Mouse (Mus musculus) kidney, adult 2 months (tissue): ENCODE measurements at regions not wholly inside any gene's neighbourhood (a gene's known extent, or its start where the extent isn't known, plus 50 kb on each side); places are given as distances from the start of the nearest gene placed in this dataset.
"Not testable (repeated sequence)": the region's sequence is repeated elsewhere in the genome, so short reads cannot be mapped to it uniquely, and the experiment has no call there.

Experiments
- DNase-seq: peaks from one replicate; pipeline ENCODE4 v3.0.0; 2021
- H3K27ac ChIP-seq: fragments of 200-500 bp; 2 replicates; pipeline ENCODE4 v1.5.1; 2012; ENCODE audit warnings: low read depth, low read length, control low read depth, inconsistent platforms; ENCODE audit not compliant: insufficient read depth
- H3K27me3 ChIP-seq: fragments of 200-500 bp; replicated peaks from 2 replicates; pipeline ENCODE4 v1.6.1; 2012; ENCODE audit warnings: mild to moderate bottlenecking, moderate library complexity, low read length, inconsistent platforms; ENCODE audit not compliant: control insufficient read depth, insufficient read depth
- H3K36me3 ChIP-seq: fragments of 200-500 bp; 2 replicates; pipeline ENCODE4 v1.6.1; 2012; ENCODE audit warnings: mild to moderate bottlenecking, moderate library complexity, low read length, inconsistent platforms; ENCODE audit not compliant: control insufficient read depth, insufficient read depth
- H3K4me1 ChIP-seq: fragments of 200-500 bp; 2 replicates; pipeline ENCODE4 v1.6.1; 2011; ENCODE audit warnings: low read length; ENCODE audit not compliant: control insufficient read depth, insufficient read depth
- H3K4me3 ChIP-seq: fragments of 200-500 bp; 2 replicates; pipeline ENCODE4 v1.5.1; 2011; ENCODE audit warnings: mild to moderate bottlenecking, low read depth, low read length, control low read depth; ENCODE audit not compliant: insufficient read depth
- CTCF ChIP-seq: fragments of 200-500 bp; conservative IDR thresholded peaks from 2 replicates; pipeline ENCODE4 v1.5.1; 2011; ENCODE audit warnings: low read depth, mild to moderate bottlenecking, control low read depth, low read length, moderate library complexity, mixed read lengths; ENCODE audit not compliant: insufficient read depth, insufficient read length
- POLR2A ChIP-seq: fragments of 200-500 bp; IDR thresholded peaks from one replicate; pipeline ENCODE4 v1.6.1; 2011; ENCODE audit warnings: low read depth, low read length, control low read depth
- WGBS: fragments of 180-500 bp; shearing (Covaris S2); methylation state at CpG from one replicate; pipeline ENCODE4 v1.1.7; 2018; 5-methylcytosine and 5-hydroxymethylcytosine counted together

GRCm38 (mm10) chr14:27562564-27562963 lies 54.3 kb upstream of the Ccdc66 start:
- H3K4me3 ChIP-seq, H3K36me3 ChIP-seq, H3K27ac ChIP-seq, H3K27me3 ChIP-seq, H3K4me1 ChIP-seq, DNase-seq: not testable (repeated sequence)
- WGBS: 83% methylated on average over 11 of the region's 11 CpGs

- H3K4me1 ChIP-seq, H3K36me3 ChIP-seq, H3K4me3 ChIP-seq, DNase-seq, H3K27ac ChIP-seq, H3K27me3 ChIP-seq: not testable (repeated sequence)
- 88% methylated on average over 9 of the region's 9 CpGs for WGBS
Measured at GRCm38 (mm10) chr14:27561974-27562373, 53.7 kb upstream of the Ccdc66 start.

GRCm38 (mm10) chr14:27560434-27560833 lies 52.2 kb upstream of the Ccdc66 start:
- Histone ChIP-seq H3K27ac (no peak overlapping the region), H3K4me1 (no peaks in the 10 kb centered on the region), H3K4me3 (no peak overlapping the region), H3K36me3 (no peaks in the 10 kb centered on the region), H3K27me3 (no peaks in the 10 kb centered on the region)
- 39% methylated on average over 4 of the region's 4 CpGs for WGBS
- DNase-seq: peak; percentile 60
- TF ChIP-seq CTCF (peak; percentile 77), POLR2A (no peak)

GRCm38 (mm10) chr14:27558794-27559491 lies 50.7 kb upstream of the Ccdc66 start:
- TF ChIP-seq POLR2A (no peak), CTCF (no peak)
- 51% methylated on average over 3 of the region's 3 CpGs for WGBS
- Histone ChIP-seq H3K4me3 (no peak overlapping the region), H3K36me3 (no peaks in the 10 kb centered on the region), H3K27me3 (no peaks in the 10 kb centered on the region), H3K27ac (no peak overlapping the region), H3K4me1 (no peaks in the 10 kb centered on the region)
- no peak for DNase-seq
